Mouse (Mus musculus) forelimb bud, embryonic 11.5 days (tissue): ENCODE measurements around the gene Prpf4.

Experiments used
- DNase-seq: peaks from one replicate; pipeline ENCODE4 v3.0.0-alpha.2; 2012; ENCODE audit warnings: low read depth, low spot score

Prpf4 gene

GRCm38 (mm10) chr4:62437256-62437778 lies 28.7 kb downstream of the Prpf4 start:
- DNase-seq: no peak

- no peak for DNase-seq
Observed at GRCm38 (mm10) chr4:62437871-62438270, 29.3 kb downstream of the Prpf4 start.

GRCm38 (mm10) chr4:62439793-62440192 lies 31.2 kb downstream of the Prpf4 start:
- DNase-seq: no peak

- DNase-seq: no peak
Observed at GRCm38 (mm10) chr4:62440544-62440943, 31.9 kb downstream of the Prpf4 start.

- peak; percentile 9 for DNase-seq
Observed at GRCm38 (mm10) chr4:62440986-62441385, 32.4 kb downstream of the Prpf4 start.

GRCm38 (mm10) chr4:62454995-62455394 lies 46.4 kb downstream of the Prpf4 start:
- DNase-seq: peak; percentile 43

GRCm38 (mm10) chr4:62459081-62459480 lies 50.5 kb downstream of the Prpf4 start:
- DNase-seq: no peak

- DNase-seq: no peak
Observed at GRCm38 (mm10) chr4:62460348-62460747, 51.8 kb downstream of the Prpf4 start.

- DNase-seq: no peak
Observed at GRCm38 (mm10) chr4:62463124-62463523, 54.5 kb downstream of the Prpf4 start.

GRCm38 (mm10) chr4:62468158-62468557 lies 59.6 kb downstream of the Prpf4 start:
- no peak for DNase-seq

GRCm38 (mm10) chr4:62470598-62471051 lies 62.0 kb downstream of the Prpf4 start, which contains the start of gene Wdr31:
TSS of gene Wdr31 (minus strand) at chr4:62470896.
- peak; percentile 79 for DNase-seq

GRCm38 (mm10) chr4:62472071-62472470 lies 63.5 kb downstream of the Prpf4 start:
- DNase-seq: no peak

GRCm38 (mm10) chr4:62475131-62475530 lies 66.5 kb downstream of the Prpf4 start:
- DNase-seq: no peak

- DNase-seq: no peak
Observed at GRCm38 (mm10) chr4:62475793-62476192, 67.2 kb downstream of the Prpf4 start.
